Mouse (Mus musculus) lung, postnatal 10 days (tissue): ENCODE measurements around the gene Tnrc18.
A peak's percentile ranks its signal among the peaks of the same experiment; 100 is the strongest.

Experiments used
- DNase-seq: peaks from one replicate; pipeline ENCODE4 v3.0.0; 2021

The Tnrc18 gene

DNA sequence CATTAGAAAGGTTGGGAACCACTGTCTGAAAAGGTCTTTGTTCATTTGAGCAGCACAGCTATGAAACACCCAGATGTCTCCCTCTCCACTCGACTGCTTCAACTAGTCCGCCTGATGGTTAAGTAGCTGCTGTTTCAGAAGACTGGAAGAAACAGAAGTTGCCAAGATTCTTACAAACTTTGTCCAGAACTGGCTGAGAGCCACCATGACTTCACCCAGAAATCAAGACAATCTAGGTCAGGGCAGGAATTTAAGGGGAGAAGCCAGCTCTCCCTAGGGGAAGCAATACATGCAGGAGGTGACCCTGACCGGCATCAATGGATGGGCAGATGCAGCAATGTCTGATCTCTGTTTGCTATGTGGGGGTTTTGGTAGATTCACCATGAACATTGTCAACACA lies 135.6 kb downstream of the Tnrc18 start:
- peak; percentile 12 for DNase-seq

GRCm38 (mm10) chr5:142679065-142679464 lies 138.4 kb downstream of the Tnrc18 start:
- DNase-seq: no peak

GRCm38 (mm10) chr5:142678141-142678571 lies 139.3 kb downstream of the Tnrc18 start:
- no peak for DNase-seq
